Mouse (Mus musculus) G1E (cell line): Measurements from ENCODE around the gene Fgfr2.

Experiments
- CTCF ChIP-seq: IDR thresholded peaks from 2 replicates; pipeline ENCODE4 v1.5.1; 2012; ENCODE audit warnings: low read depth, low read length, inconsistent platforms, mixed read lengths
- GATA1 ChIP-seq: IDR thresholded peaks from 2 replicates; pipeline ENCODE4 v1.6.1; 2012; ENCODE audit warnings: borderline replicate concordance, low read length, inconsistent platforms, mixed read lengths
- GATA2 ChIP-seq: IDR thresholded peaks from 2 replicates; pipeline ENCODE4 v1.6.1; 2012; ENCODE audit warnings: low read depth, low read length, inconsistent platforms, borderline replicate concordance
- POLR2AphosphoS5 ChIP-seq: IDR thresholded peaks from 2 replicates; pipeline ENCODE4 v1.6.1; 2012; ENCODE audit warnings: low read depth, low read length, inconsistent platforms; ENCODE audit not compliant: insufficient replicate concordance
- TAL1 ChIP-seq: conservative IDR thresholded peaks from 2 replicates; pipeline ENCODE4 v1.6.1; 2012; ENCODE audit warnings: low read depth, low read length, inconsistent platforms, mixed read lengths

DNA sequence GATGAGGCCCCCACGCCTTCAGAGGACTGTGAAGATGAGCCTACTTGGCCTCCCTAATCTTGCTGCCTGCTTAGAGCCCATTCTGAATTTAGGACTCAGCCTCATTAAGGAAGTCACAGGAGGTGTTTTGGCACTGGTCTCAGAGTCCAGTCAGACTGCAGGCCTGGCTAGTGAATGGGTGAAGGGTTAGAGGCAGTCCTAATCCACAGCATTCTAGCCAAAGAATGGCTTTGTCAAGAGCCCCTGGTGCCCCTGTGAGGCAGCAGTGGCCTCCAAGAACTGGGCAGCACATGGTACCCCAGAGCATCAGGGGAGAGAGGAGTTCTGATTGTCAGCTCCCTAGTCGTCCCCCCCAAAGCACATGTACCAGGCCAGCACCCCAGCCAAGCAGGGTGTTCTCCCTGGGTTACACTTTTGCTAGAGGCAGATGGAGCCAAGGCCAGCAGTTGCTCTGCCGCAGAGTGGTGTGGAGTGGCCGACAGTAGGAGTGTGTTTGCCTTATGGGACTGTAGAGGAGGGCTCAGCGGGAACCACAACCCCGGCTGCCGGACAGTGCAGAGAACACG, 418.8 kb downstream of the Fgfr2 start:
- no peak for TF ChIP-seq CTCF
- no peak for TF ChIP-seq GATA1
- no peak for TF ChIP-seq POLR2AphosphoS5
- no peak for TF ChIP-seq TAL1
- no peak for TF ChIP-seq GATA2
